ENCODE assay signal across 16 mouse cellular contexts in the genomic region with DNA sequence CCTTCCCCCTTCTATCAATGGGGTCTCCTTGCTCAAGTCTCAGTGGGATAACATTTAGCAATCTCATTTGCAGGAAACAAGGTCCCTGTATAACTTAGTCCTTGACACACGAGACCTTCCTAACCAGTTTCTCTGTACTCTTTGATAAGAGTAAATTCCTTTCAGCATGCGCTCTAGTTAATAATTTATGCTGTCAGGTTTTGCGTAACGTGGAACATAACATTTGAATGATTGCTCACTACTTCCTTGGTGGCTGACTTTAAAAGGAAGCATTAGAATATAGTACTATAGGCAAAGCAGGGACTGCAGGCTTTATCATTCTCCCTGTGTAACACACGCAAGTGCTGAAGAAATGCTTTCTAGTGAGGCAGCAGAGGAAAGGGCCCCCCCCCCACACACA.
DNase-seq lines count a peak whose midpoint lies in the region; ATAC-seq and TF ChIP-seq lines count a peak whose summit lies in the region.
"Had no signal": no experiment of that assay in that cellular context is flagged by ENCODE, and none has a peak within 500 bp of the region (broad histone marks: within the 10 kb centered on the region; RNA-seq: fewer than 3 reads in every experiment).

No protein-coding gene starts in this region.

- no peak overlapping the region for H3K27ac ChIP-seq in kidney, postnatal 0 days
- H3K27ac ChIP-seq in testis, adult 2 months (ENCODE audit: control insufficient read depth, insufficient read depth, low read depth, low read length): no peak overlapping the region
- H3K27ac ChIP-seq: forebrain, embryonic 13.5 days; macrophage; midbrain, embryonic 13.5 days had no signal

- peak; percentile 37 for DNase-seq in kidney, postnatal 0 days (ENCODE audit: low spot score)
- no peak for DNase-seq in kidney, postnatal 25 days
- no peak for DNase-seq in testis, postnatal 10 days (ENCODE audit: low spot score)
- DNase-seq in lung, postnatal 25 days (ENCODE audit: low spot score): peak; percentile 64
- no peak for DNase-seq in thymus, postnatal 36 days
- DNase-seq in embryo, embryonic 9.5 days (ENCODE audit: extremely low spot score): no peak
- DNase-seq: adrenal gland, postnatal 10 days; cerebellum, adult 2 months; kidney, postnatal 10 days; right cerebral cortex, adult 18-20 months had no signal

- no peaks in the 10 kb centered on the region for H3K4me1 ChIP-seq in kidney, postnatal 0 days (replicated peaks; ENCODE audit: insufficient read depth, low read length)
- H3K4me1 ChIP-seq in testis, adult 2 months (ENCODE audit: control insufficient read depth, insufficient read depth, low read length): 0 out of 2 replicates have a peak, but pooled peaks cover 2% of the 10 kb centered on the region

- TF ChIP-seq POLR2A in testis, adult 2 months (IDR thresholded peaks at IDR 0.05; ENCODE audit: control insufficient read depth, low read depth, low read length): no peak

- H3K27me3 ChIP-seq in kidney, postnatal 0 days (ENCODE audit: insufficient read depth, low read length): no peaks in the 10 kb centered on the region
- no peaks in the 10 kb centered on the region for H3K27me3 ChIP-seq in testis, adult 2 months (ENCODE audit: control insufficient read depth, insufficient read depth, low read length)
- H3K27me3 ChIP-seq: forebrain, embryonic 13.5 days; midbrain, embryonic 13.5 days had no signal

- H3K4me2 ChIP-seq in kidney, postnatal 0 days (ENCODE audit: low read length): no peak overlapping the region
- H3K4me2 ChIP-seq: forebrain, embryonic 13.5 days; midbrain, embryonic 13.5 days had no signal

- no peak for ATAC-seq in kidney, postnatal 0 days (replicated peaks; ENCODE audit: low FRiP score, low read depth)
- ATAC-seq: CD4-positive, CD25-positive, alpha-beta regulatory T cell, adult 4 months; forebrain, embryonic 13.5 days; midbrain, embryonic 13.5 days had no signal

- H3K9me3 ChIP-seq in kidney, postnatal 0 days (replicated peaks; ENCODE audit: low read length): no peaks in the 10 kb centered on the region
- H3K9me3 ChIP-seq: forebrain, embryonic 13.5 days; midbrain, embryonic 13.5 days had no signal

- no peak overlapping the region for H3K9ac ChIP-seq in kidney, postnatal 0 days (ENCODE audit: low read depth, low read length)
- H3K9ac ChIP-seq: forebrain, embryonic 13.5 days; midbrain, embryonic 13.5 days had no signal

- no peak overlapping the region for H3K4me3 ChIP-seq in kidney, postnatal 0 days (replicated peaks; ENCODE audit: low read depth, low read length)
- H3K4me3 ChIP-seq in testis, adult 2 months (ENCODE audit: control insufficient read depth, low read depth, low read length): peak overlapping the region; percentile 66
- H3K4me3 ChIP-seq: forebrain, embryonic 13.5 days; midbrain, embryonic 13.5 days; myocyte had no signal

- no peaks in the 10 kb centered on the region for H3K36me3 ChIP-seq in kidney, postnatal 0 days (ENCODE audit: insufficient read depth, low read length)
- H3K36me3 ChIP-seq in testis, adult 2 months (ENCODE audit: control insufficient read depth, insufficient read depth, low read length): no peaks in the 10 kb centered on the region
- H3K36me3 ChIP-seq: midbrain, embryonic 13.5 days had no signal

- TF ChIP-seq CTCF in kidney, postnatal 0 days (IDR thresholded peaks at IDR 0.05; ENCODE audit: low read depth): no peak
- TF ChIP-seq CTCF in testis, adult 2 months (IDR thresholded peaks at IDR 0.05; ENCODE audit: control insufficient read depth, insufficient read depth, insufficient replicate concordance, low read depth, low read length): no peak

- WGBS in kidney, postnatal 0 days: 38% methylated on average over 5 of the region's 5 CpGs

Comparison
In these comparisons a context has a peak if more than half of its experiments do, and no peak if none do; other contexts are left out.
1. DNase-seq: peak in kidney, postnatal 0 days (single experiment) and lung, postnatal 25 days (single experiment); none in kidney, postnatal 25 days (0 of 2), testis, postnatal 10 days (single experiment), thymus, postnatal 36 days (0 of 2) and embryo, embryonic 9.5 days (single experiment).